Mouse (Mus musculus) limb, embryonic 15.5 days (tissue): Measurements from ENCODE around the gene Parp16. TPM values are rescaled to one million over a fixed set of nuclear protein-coding genes. Genes with fewer than 3 reads are reported as not detected.
A peak's percentile ranks its signal among the peaks of the same experiment; 100 is the strongest.
"Not testable (repeated sequence)": the region's sequence is repeated elsewhere in the genome, so short reads cannot be mapped to it uniquely, and the experiment has no call there.

ENCODE experiments used
- ATAC-seq: fragments of 200-750 bp; cut with Nextera tagmentation; 2 replicates; pipeline ENCODE4 v1.8.0; 2017; ENCODE audit warnings: low read depth, moderate TSS enrichment; ENCODE audit not compliant: insufficient number of reproducible peaks, low FRiP score, low TSS enrichment
- H3K27ac ChIP-seq: fragments of 300-500 bp; sonication (generic); 2 replicates; pipeline ENCODE4 v1.5.1; 2015; ENCODE audit warnings: moderate library complexity, mild to moderate bottlenecking, inconsistent platforms
- H3K27me3 ChIP-seq: fragments of 300-500 bp; sonication (generic); 2 replicates; pipeline ENCODE4 v1.6.1; 2015; ENCODE audit warnings: inconsistent platforms
- H3K36me3 ChIP-seq: fragments of 300-500 bp; sonication (generic); 2 replicates; pipeline ENCODE4 v1.6.1; 2015; ENCODE audit warnings: inconsistent platforms
- H3K4me1 ChIP-seq: fragments of 300-500 bp; sonication (generic); 2 replicates; pipeline ENCODE4 v1.6.1; 2015; ENCODE audit warnings: inconsistent platforms
- H3K4me2 ChIP-seq: fragments of 300-500 bp; sonication (generic); 2 replicates; pipeline ENCODE4 v1.6.1; 2015; ENCODE audit warnings: mild to moderate bottlenecking, inconsistent platforms
- H3K4me3 ChIP-seq: fragments of 300-500 bp; sonication (generic); 2 replicates; pipeline ENCODE4 v1.5.1; 2015; ENCODE audit warnings: mild to moderate bottlenecking, inconsistent platforms
- H3K9ac ChIP-seq: fragments of 300-500 bp; sonication (generic); 2 replicates; pipeline ENCODE4 v1.6.1; 2015; ENCODE audit warnings: inconsistent platforms
- H3K9me3 ChIP-seq: fragments of 300-500 bp; sonication (generic); 2 replicates; pipeline ENCODE4 v1.6.1; 2016; ENCODE audit warnings: inconsistent platforms
- WGBS: fragments of 180-500 bp; shearing (Covaris S2); methylation state at CpG from one replicate; pipeline ENCODE4 v1.1.7; 2015; 5-methylcytosine and 5-hydroxymethylcytosine counted together
- polyA plus RNA-seq: library from polyadenylated mRNA; unstranded; fragments of >200 nt; fragmentation: Nextera tagmentation; extraction: Ambion mirVana; gene quantifications from 2 replicates; pipeline ENCODE4 v1.2.1, GENCODE M21; 2015

The Parp16 gene
- polyA plus RNA-seq, 1 experiment from 2014 or later, result 6.8 TPM

DNA sequence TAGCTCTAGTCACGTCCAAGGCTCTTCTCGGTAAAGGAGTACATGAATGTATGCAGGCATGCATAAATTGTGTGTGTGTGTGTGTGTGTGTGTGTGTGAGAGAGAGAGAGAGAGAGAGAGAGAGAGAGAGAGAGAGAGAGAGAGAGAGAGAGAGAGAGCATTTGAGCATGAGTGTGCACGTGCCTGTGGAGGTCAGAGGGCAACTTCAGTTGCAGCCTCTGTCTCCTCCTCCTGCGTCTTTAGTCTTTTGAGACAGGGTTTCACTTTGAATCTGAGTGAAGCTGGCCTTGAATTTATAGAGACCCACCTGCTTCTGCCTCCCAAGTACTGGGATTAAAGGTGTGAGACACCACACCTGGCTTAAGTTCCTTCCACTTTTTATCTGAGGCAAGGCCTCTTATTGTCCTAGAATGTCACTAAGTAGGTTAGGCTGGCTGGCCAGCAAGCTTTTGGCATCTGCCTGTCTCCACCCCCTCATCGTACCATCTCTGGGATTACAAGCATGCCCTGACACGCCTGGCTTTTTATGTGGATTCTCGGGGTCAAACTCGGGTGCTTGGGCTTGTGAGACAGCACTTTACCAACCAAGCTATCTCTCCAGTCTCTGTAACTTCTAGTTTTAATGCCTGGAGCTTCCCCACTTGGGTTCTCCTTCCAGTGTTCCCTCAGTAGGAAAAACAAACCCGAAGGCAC lies 62.2 kb downstream of the Parp16 start:
- H3K4me3 ChIP-seq, result no peak overlapping the region
- no peaks in the 10 kb centered on the region for H3K9me3 ChIP-seq
- no peaks in the 10 kb centered on the region for H3K4me1 ChIP-seq
- no peak overlapping the region for H3K9ac ChIP-seq
- H3K36me3 ChIP-seq, result no peaks in the 10 kb centered on the region
- no peaks in the 10 kb centered on the region for H3K27me3 ChIP-seq
- H3K27ac ChIP-seq, result no peak overlapping the region
- H3K4me2 ChIP-seq, result no peak overlapping the region
- ATAC-seq, result no peak
- 60% methylated on average over 9 of the region's 9 CpGs for WGBS

DNA sequence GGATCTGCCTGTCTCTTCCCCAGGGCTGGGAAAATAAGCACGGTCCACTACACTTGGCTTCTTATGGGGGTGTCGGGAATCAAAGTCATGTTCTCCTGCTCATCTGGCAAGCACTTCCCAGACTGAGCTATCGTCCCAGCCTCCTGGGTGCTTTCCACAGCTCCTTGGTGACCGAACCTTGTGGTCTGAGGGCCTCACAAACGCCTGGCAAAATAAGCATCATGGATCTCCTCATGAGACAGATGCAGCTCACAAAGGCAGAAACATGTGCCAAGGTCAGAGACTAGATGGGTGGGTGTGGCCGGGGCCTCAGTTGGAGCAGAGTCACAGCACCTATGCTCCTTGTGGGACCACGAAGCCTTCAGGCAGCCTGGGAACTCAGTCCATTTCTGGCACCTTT lies 64.2 kb downstream of the Parp16 start:
- Histone ChIP-seq H3K9me3 (no peaks in the 10 kb centered on the region), H3K36me3 (no peaks in the 10 kb centered on the region), H3K9ac (no peak overlapping the region), H3K4me2 (no peak overlapping the region), H3K4me1 (no peaks in the 10 kb centered on the region), H3K4me3 (no peak overlapping the region), H3K27ac (no peak overlapping the region), H3K27me3 (no peaks in the 10 kb centered on the region)
- no peak for ATAC-seq
- 64% methylated on average over 7 of the region's 7 CpGs for WGBS

DNA sequence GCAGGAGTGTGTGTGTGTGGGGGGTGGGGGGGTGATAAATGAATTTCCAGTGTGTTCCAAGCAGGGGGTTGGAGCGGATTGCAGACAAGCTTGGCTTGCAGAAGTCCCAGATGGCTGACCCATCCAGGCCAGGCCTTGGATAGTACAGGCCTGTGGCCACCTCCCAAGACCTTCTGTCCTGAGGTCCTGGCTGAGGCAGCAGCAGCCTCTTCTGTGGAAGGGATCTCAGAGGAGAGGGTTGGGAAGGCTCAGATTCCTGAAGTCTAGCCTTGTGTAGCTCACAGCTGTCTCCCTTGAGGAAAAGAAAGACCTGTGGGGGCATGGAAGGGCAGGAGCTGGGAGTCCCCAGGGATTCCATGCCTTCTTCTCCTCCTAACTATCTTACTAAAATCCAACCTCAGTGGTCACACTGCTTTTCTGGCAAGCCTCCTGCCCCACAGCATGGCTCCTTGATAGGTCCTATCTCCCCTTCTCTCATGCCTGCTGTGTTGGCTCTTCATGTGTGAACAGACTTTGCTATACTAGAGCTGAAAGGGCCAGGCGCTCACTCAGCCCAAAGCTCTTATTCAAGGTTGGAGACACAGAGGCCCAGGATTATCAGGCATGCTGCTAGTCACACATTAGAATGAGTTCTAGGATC lies 66.6 kb downstream of the Parp16 start:
- no peak for ATAC-seq
- Histone ChIP-seq H3K4me1 (peaks cover 11% of the 10 kb centered on the region), H3K4me2 (no peak overlapping the region), H3K9me3 (no peaks in the 10 kb centered on the region), H3K27ac (no peak overlapping the region), H3K27me3 (no peaks in the 10 kb centered on the region), H3K36me3 (no peaks in the 10 kb centered on the region), H3K4me3 (no peak overlapping the region), H3K9ac (no peak overlapping the region)
- WGBS, result 82% methylated on average over 2 of the region's 2 CpGs

DNA sequence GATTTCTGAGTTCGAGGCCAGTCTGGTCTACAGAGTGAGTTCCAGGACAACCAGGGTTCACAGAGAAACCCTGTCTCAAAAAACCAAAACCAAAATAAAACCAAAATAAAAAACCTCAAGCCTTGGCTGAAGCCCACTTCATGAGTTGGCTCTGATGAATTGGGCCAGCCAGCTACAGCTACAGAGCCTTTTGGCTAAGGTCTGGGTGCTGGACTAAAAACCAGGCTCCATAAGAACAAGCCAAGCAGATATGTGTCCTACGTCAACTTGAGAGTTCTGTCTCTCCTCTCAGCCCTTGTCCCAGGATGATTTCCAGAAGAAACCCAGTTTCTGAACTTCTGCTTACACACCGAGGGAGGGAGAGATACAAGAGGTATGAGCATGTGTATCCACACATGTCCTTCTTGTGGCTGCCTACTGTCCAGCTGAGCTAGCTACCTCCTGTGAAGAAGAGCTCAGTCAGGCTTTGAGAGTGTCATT lies 67.5 kb downstream of the Parp16 start:
- Histone ChIP-seq H3K4me2 (no peak overlapping the region), H3K27me3 (no peaks in the 10 kb centered on the region), H3K9ac (no peak overlapping the region), H3K27ac (no peak overlapping the region), H3K36me3 (no peaks in the 10 kb centered on the region), H3K4me3 (no peak overlapping the region), H3K9me3 (no peaks in the 10 kb centered on the region), H3K4me1 (peaks cover 14% of the 10 kb centered on the region)
- no peak for ATAC-seq
- 90% methylated on average over 3 of the region's 3 CpGs for WGBS

DNA sequence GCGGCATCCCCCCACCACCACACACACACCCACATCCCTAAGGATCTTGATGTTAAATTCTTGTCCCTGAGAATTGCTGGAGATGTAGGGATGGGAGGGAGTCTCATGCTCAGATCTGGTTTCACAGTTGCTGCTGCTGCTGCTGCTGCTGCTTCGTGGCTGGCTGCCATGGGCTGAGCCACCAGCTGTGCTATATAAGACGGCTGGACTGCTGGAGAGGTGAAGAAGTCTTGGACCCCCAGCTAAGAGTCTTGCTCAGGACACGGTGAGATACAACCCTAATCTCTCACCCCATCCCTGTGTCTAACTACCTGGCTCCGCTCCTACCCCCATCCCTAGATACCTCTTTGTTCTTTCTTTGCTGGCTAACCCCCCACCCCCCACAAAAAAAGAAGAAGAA lies 69.8 kb downstream of the Parp16 start, which contains the start of gene Cilp:
Gene Cilp, plus strand, starts transcription at position 222 of the 400 bp plus-strand sequence.
- H3K9ac ChIP-seq, result no peak within 1 kb of the TSS
- H3K27me3 ChIP-seq, result no peaks in the 10 kb centered on the region
- 45% methylated on average over 5 of the region's 5 CpGs for WGBS
- no peak within 1 kb of the TSS for H3K27ac ChIP-seq
- H3K36me3 ChIP-seq, result no peaks in the 10 kb centered on the region
- no peaks in the 10 kb centered on the region for H3K9me3 ChIP-seq
- no peak within 1 kb of the TSS for H3K4me3 ChIP-seq
- no peak within 1 kb of the TSS for H3K4me2 ChIP-seq
- ATAC-seq, result no peak
- H3K4me1 ChIP-seq, result peaks cover 22% of the 10 kb centered on the region

DNA sequence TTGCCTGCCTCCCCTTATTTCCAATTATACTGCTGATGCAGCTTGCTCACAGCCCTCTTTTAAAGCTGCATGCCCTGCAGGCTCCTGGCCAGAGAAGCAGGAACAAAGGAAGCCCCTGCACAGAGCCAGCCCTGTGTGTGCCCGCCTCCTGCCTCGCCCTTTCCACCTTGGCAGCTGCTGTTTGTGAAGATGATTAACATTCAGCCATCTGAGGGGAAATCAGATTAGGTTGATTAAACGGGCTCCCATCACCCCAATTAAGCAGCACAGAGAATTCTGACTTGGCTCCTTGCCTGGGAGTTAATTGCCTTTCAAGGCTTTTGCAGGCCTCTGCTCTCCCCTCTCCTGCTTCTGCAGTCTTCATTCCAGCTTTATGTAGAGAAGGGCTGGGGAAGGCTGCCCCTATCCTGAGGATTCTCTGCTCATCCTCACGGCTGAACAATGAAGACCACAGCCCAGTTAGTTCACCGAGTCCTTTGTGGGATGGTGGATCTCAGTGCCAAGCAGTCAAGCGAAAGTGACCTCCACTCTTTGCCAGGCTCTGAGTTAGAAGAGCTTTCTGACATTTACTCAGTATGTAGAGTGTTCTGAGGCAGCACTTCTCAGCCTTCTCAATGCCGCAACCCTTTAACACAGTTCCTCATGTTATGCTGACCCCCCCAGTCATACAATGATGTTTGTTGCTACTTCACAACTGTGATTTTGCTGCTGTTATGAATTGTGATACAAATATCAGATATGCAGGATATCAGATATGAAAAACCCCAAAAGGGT lies 72.8 kb downstream of the Parp16 start:
- no peak for ATAC-seq
- H3K36me3 ChIP-seq, result no peaks in the 10 kb centered on the region
- 39% methylated on average over 7 of the region's 7 CpGs for WGBS
- no peaks in the 10 kb centered on the region for H3K27me3 ChIP-seq
- no peak overlapping the region for H3K4me2 ChIP-seq
- no peak overlapping the region for H3K4me3 ChIP-seq
- no peak overlapping the region for H3K9ac ChIP-seq
- no peaks in the 10 kb centered on the region for H3K9me3 ChIP-seq
- H3K4me1 ChIP-seq, result peaks cover 22% of the 10 kb centered on the region
- peak overlapping the region; percentile 47 for H3K27ac ChIP-seq

DNA sequence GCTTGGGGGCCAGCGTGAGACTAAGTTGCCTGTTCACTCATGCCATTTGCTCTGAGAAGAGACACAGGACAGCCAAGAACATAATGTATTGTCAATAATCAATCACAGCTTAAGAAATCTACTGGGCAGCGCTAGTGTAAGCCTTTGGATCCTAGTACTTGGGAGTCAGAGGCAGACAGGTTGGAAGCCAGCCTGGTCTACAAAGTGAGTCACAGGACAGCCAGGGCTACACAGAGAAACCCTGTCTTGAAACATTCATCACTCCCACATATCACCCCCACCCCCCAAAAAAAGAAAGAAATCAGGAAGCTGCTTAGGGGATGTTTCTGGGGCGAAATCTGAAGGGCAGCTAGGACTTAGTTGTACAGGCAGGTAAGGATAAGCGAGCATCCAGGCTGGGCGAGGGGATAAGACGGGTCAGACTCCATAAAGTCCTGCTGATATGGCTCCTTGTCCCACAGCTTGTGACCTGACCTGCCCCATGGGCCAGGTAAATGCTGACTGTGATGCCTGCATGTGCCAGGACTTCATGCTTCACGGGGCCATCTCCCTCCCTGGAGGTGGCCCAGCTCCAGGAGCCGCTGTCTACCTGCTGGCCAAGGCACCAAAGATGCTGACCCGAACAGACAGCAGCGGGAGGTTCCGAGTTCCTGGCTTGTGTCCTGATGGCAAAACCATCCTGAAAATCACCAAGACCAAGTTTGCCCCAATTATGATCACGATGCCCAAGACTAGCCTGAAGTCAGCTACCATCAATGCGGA lies 78.1 kb downstream of the Parp16 start:
- Histone ChIP-seq H3K27ac (no peak overlapping the region), H3K4me3 (no peak overlapping the region), H3K27me3 (no peaks in the 10 kb centered on the region), H3K9ac (no peak overlapping the region), H3K4me2 (no peak overlapping the region), H3K4me1 (peaks cover 3% of the 10 kb centered on the region; the same call in 1 of the 2 replicates), H3K36me3 (no peaks in the 10 kb centered on the region), H3K9me3 (no peaks in the 10 kb centered on the region)
- WGBS, result 88% methylated on average over 13 of the region's 13 CpGs
- no peak for ATAC-seq

DNA sequence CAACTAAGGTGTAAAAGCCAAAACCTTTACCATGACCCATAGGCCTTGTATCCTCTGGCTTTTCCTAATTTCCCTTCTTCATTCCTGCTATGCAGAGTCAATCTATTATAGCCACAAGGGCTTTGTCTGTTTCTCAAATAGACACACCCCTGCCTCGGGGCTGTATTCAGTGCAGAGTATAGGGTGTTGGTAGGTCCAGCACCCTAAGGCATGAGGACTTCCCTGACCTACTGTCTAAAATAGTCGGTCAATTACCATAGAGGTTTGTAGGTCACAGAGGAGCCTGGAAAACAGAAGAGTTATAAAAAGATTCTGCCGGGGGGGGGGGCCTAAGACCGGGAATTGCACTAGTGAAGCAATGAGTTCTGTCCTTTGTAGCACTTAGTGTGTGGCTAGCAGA lies 78.7 kb downstream of the Parp16 start:
- Histone ChIP-seq H3K27me3 (no peaks in the 10 kb centered on the region), H3K4me1 (no peaks in the 10 kb centered on the region), H3K36me3 (no peaks in the 10 kb centered on the region), H3K9me3 (no peaks in the 10 kb centered on the region), H3K27ac (no peak overlapping the region), H3K4me2 (no peak overlapping the region), H3K9ac (no peak overlapping the region), H3K4me3 (no peak overlapping the region)
- ATAC-seq, result no peak
- WGBS, result 71% methylated on average over 4 of the region's 4 CpGs

DNA sequence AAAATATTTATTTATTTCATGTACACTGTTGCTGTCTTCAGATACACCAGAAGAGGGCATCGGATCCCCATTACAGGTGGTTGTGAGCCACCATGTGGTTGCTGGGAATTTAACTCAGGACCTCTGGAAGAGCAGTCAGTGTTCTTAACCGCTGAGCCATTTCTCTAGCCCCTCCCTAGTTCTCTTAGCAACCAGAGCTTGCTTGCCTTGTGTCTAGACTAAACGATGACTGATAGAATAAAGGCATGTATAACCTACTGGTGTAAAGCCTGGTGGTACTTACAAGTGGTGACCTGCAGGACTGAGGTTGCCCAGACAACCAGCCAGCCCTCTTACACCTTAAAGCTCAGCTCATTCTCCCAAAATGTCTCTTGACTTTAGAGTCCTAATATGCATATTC lies 79.7 kb downstream of the Parp16 start:
- H3K9ac ChIP-seq, H3K4me3 ChIP-seq, ATAC-seq, H3K4me2 ChIP-seq, H3K27me3 ChIP-seq, H3K4me1 ChIP-seq, H3K36me3 ChIP-seq, H3K9me3 ChIP-seq, H3K27ac ChIP-seq: not testable (repeated sequence)
- WGBS, result 76% methylated on average over 3 of the region's 3 CpGs

DNA sequence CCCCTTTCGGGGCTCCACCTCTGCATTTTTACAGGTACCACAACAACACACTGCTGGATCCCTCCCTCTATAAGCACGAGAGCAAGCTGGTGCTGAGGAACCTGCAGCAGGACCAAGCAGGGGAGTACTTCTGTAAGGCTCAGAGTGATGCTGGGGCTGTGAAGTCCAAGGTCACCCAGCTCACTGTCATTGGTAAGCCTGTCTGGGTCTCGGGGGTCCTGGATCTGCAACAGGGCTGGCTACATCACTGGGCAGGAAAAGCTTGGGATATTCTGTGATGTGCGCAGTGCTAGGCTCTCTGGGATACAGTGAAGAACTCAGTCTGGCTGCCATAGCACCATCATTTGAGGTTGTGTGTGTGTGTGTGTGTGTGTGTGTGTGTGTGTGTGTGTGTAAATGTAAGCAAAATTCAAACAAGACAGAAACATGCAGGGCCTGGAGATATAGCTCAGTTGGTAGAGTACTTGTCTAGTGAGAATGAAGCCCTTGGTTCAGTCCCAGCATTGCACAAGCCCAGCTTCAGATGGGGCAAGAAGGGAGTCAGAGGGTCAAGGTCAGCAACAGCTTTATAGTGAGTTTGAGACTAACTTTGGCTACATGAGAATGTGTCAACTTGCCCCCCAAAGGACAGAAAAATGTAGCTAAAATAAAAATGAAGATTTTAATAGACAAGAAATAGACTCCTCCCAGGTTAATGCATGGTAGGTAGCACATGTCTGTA lies 80.8 kb downstream of the Parp16 start:
- Histone ChIP-seq H3K4me3 (no peak overlapping the region), H3K9ac (no peak overlapping the region), H3K4me1 (no peaks in the 10 kb centered on the region), H3K4me2 (no peak overlapping the region), H3K27me3 (no peaks in the 10 kb centered on the region), H3K9me3 (no peaks in the 10 kb centered on the region), H3K27ac (no peak overlapping the region), H3K36me3 (no peaks in the 10 kb centered on the region)
- ATAC-seq, result no peak
- 78% methylated on average over 4 of the region's 4 CpGs for WGBS

DNA sequence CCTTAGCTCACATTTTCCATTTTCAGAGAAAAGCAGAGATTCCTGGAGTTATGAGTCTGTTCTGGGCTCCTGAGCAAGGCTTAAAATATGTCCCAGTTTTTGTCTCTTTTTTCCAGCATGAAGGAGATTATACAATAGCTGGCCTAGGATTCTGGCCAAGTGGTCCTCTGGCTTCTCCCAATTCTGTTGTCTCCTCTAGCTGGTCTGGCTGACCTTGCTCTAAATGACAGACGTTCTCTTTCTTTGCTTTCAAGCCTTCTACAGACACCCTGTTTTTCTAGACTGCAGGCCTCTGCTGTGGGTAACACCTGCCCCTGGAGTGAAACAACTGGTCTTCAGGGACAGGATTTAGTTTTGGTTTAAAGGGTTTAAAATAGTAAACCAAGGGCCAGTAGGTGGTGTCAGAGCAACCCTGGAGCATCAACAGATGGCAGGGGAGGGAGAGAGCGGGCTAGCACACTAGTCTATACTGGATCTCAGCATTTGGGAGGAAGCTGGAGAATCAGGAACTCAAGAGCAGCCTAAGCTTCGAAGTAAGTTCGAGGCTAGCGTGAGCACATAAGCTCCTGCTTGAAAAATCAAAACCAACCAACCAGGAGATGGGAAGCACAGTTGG lies 86.5 kb downstream of the Parp16 start:
- Histone ChIP-seq H3K27me3 (no peaks in the 10 kb centered on the region), H3K4me1 (no peaks in the 10 kb centered on the region), H3K9ac (no peak overlapping the region), H3K4me2 (no peak overlapping the region), H3K27ac (peak overlapping the region; percentile 65; the same call in 1 of the 2 replicates), H3K36me3 (no peaks in the 10 kb centered on the region), H3K9me3 (no peaks in the 10 kb centered on the region), H3K4me3 (no peak overlapping the region)
- no peak for ATAC-seq
- 70% methylated on average over 5 of the region's 5 CpGs for WGBS
